Mouse (Mus musculus): ENCODE results near the gene Exoc6. TPM values are rescaled to one million over a fixed set of nuclear protein-coding genes. Genes with fewer than 3 reads are reported as not detected.
"Not testable (repeated sequence)": the region's sequence is repeated elsewhere in the genome, so short reads cannot be mapped to it uniquely, and the experiment has no call there.

Gene Exoc6
- polyA plus RNA-seq, 1 experiment: 4.5 TPM

DNA sequence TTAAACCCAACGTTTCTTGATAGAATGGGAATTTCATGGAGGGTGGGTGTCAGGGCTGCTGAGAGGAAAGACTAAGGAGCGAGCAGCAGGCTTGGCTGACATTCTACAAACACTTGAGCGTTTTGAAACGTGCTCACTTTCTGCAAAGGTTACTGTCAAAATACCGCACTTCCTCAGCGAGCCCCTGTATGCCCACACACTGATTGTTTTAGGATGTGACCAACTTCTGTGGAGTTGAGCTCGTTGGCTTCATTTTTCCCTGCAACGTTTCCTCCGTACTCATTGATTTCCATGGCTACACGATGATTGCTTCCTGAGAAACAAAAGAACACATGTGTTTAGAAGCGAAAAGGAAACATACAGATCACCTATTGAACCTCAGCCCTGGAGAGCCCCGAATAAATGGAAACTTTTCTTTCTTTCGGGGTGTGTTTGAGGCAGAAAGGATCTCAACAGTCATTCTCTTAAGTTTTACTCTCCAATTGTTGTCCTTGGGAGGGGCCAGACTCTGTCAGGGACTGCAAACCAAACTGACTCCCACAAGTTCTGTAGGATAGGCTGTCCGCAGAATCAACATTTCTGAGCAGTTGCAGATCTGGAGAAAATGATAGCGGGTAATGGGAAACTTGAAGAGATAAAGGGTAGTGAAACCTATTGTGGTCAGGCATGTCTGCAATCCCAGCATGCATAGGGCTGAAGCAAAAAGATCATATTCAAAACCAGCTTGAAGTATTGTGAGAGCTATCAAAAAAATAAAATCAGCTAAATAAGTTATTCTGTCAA, 26.7 kb upstream of the Exoc6 start:
- H3K27me3 ChIP-seq (ENCODE audit: control insufficient read depth, insufficient read depth, insufficient read length): no peaks in the 10 kb centered on the region
- H3K36me3 ChIP-seq (ENCODE audit: control insufficient read depth, insufficient read depth): no peaks in the 10 kb centered on the region
- H3K79me2 ChIP-seq (ENCODE audit: control insufficient read depth, insufficient read depth): no peaks in the 10 kb centered on the region
- no peak overlapping the region for H3K4me3 ChIP-seq
- no peak overlapping the region for H3K4me2 ChIP-seq (ENCODE audit: low read depth)
- no peak overlapping the region for H3ac ChIP-seq (ENCODE audit: control insufficient read depth, insufficient read length)
- no peak for TF ChIP-seq REST (IDR thresholded peaks at IDR 0.05; ENCODE audit: insufficient read depth, insufficient read length)
- no peak for TF ChIP-seq USF1 (IDR thresholded peaks at IDR 0.05; ENCODE audit: low read depth)
- TF ChIP-seq MYOD1 (IDR thresholded peaks at IDR 0.05; ENCODE audit: control insufficient read depth in 1 of 3, insufficient read length in 2 of 3, low read depth in 2 of 3): no peak
- no peak for TF ChIP-seq MYOG (IDR thresholded peaks at IDR 0.05; ENCODE audit: control insufficient read depth in 1 of 3, insufficient read depth in 1 of 3, insufficient read length in 2 of 3, low read depth in 2 of 3)
- TF ChIP-seq POLR2AphosphoS2 (IDR thresholded peaks at IDR 0.05; ENCODE audit: insufficient read length, low read depth): no peak
- TF ChIP-seq POLR2A (IDR thresholded peaks at IDR 0.05; ENCODE audit: insufficient read length, low read depth): no peak
- TF ChIP-seq MAX (IDR thresholded peaks at IDR 0.05; ENCODE audit: low read depth): no peak
- TF ChIP-seq CEBPB (IDR thresholded peaks at IDR 0.05; ENCODE audit: insufficient read depth, poor library complexity, severe bottlenecking): no peak
- no peak for TF ChIP-seq TCF12 (IDR thresholded peaks at IDR 0.05; ENCODE audit: insufficient read depth, poor library complexity, severe bottlenecking)
- no peak for TF ChIP-seq SRF (IDR thresholded peaks at IDR 0.05; ENCODE audit: control insufficient read depth, insufficient read length, low read depth)
- TF ChIP-seq E2F4 (IDR thresholded peaks at IDR 0.05; ENCODE audit: insufficient read depth): no peak
- TF ChIP-seq TCF3 (IDR thresholded peaks at IDR 0.05; ENCODE audit: insufficient read length, low read depth): no peak

DNA sequence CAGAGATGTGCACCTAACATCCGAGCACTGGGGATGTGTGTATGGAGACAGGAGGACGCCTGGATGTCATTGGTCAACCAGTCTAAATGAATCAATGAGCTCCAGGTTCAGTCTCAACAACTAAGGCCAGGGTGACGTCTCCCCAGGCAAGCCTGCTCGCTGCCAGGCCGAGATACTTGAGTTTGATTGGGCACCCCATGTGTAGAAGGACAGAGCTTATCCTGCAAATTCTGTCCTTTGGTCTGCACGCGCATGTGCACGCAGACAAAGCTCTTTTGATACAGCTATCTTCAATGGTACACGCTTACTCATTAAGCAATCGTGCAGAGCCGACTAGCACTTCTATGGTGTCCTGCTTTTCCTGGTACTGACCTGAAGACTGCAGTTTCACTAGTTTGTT, 24.3 kb upstream of the Exoc6 start:
- Histone ChIP-seq H3K4me3 (no peak overlapping the region), H3K79me2 (ENCODE audit: control insufficient read depth, insufficient read depth) (no peaks in the 10 kb centered on the region), H3K4me2 (ENCODE audit: low read depth) (no peak overlapping the region), H3K27me3 (ENCODE audit: control insufficient read depth, insufficient read depth, insufficient read length) (no peaks in the 10 kb centered on the region), H3K36me3 (ENCODE audit: control insufficient read depth, insufficient read depth) (no peaks in the 10 kb centered on the region), H3ac (ENCODE audit: control insufficient read depth, insufficient read length) (no peak overlapping the region)
- TF ChIP-seq MYOD1 (IDR thresholded peaks at IDR 0.05; ENCODE audit: control insufficient read depth in 1 of 3, insufficient read length in 2 of 3, low read depth in 2 of 3): no peak
- no peak for TF ChIP-seq TCF3 (IDR thresholded peaks at IDR 0.05; ENCODE audit: insufficient read length, low read depth)
- no peak for TF ChIP-seq POLR2AphosphoS2 (IDR thresholded peaks at IDR 0.05; ENCODE audit: insufficient read length, low read depth)

DNA sequence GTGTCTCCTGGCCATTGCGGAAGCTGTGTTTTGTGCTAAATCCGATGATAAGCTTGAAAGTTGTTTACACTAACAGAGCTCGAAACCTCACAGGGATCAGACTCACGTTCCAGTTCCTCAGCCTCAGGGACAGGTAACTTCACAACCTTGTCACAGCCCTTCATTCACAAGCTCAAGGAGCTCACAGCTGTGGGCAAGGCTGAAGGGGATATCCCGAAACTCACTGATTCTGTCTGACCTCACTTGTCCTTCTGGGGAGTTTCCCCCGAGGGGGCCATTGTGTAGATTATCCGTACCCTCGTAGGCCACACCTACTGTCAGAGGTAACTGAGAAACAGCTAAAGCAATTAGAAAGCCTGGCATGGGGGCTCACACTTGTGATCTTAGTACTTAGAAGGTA, 23.4 kb upstream of the Exoc6 start:
- H3K79me2 ChIP-seq (ENCODE audit: control insufficient read depth, insufficient read depth): no peaks in the 10 kb centered on the region
- no peaks in the 10 kb centered on the region for H3K36me3 ChIP-seq (ENCODE audit: control insufficient read depth, insufficient read depth)
- H3K4me2 ChIP-seq (ENCODE audit: low read depth): no peak overlapping the region
- no peaks in the 10 kb centered on the region for H3K27me3 ChIP-seq (ENCODE audit: control insufficient read depth, insufficient read depth, insufficient read length)
- TF ChIP-seq MYOD1 (IDR thresholded peaks at IDR 0.05; ENCODE audit: control insufficient read depth in 1 of 3, insufficient read length in 2 of 3, low read depth in 2 of 3) (no peak), MYOG (IDR thresholded peaks at IDR 0.05; ENCODE audit: control insufficient read depth in 1 of 3, insufficient read depth in 1 of 3, insufficient read length in 2 of 3, low read depth in 2 of 3) (no peak), MAX (IDR thresholded peaks at IDR 0.05; ENCODE audit: low read depth) (no peak), REST (IDR thresholded peaks at IDR 0.05; ENCODE audit: insufficient read depth, insufficient read length) (no peak), SRF (IDR thresholded peaks at IDR 0.05; ENCODE audit: control insufficient read depth, insufficient read length, low read depth) (no peak), CEBPB (IDR thresholded peaks at IDR 0.05; ENCODE audit: insufficient read depth, poor library complexity, severe bottlenecking) (no peak), POLR2A (IDR thresholded peaks at IDR 0.05; ENCODE audit: insufficient read length, low read depth) (no peak), E2F4 (IDR thresholded peaks at IDR 0.05; ENCODE audit: insufficient read depth) (no peak), TCF12 (IDR thresholded peaks at IDR 0.05; ENCODE audit: insufficient read depth, poor library complexity, severe bottlenecking) (no peak), USF1 (IDR thresholded peaks at IDR 0.05; ENCODE audit: low read depth) (no peak), POLR2AphosphoS2 (IDR thresholded peaks at IDR 0.05; ENCODE audit: insufficient read length, low read depth) (no peak), TCF3 (IDR thresholded peaks at IDR 0.05; ENCODE audit: insufficient read length, low read depth) (no peak)
- H3K4me3 ChIP-seq: no peak overlapping the region
- no peak overlapping the region for H3ac ChIP-seq (ENCODE audit: control insufficient read depth, insufficient read length)

DNA sequence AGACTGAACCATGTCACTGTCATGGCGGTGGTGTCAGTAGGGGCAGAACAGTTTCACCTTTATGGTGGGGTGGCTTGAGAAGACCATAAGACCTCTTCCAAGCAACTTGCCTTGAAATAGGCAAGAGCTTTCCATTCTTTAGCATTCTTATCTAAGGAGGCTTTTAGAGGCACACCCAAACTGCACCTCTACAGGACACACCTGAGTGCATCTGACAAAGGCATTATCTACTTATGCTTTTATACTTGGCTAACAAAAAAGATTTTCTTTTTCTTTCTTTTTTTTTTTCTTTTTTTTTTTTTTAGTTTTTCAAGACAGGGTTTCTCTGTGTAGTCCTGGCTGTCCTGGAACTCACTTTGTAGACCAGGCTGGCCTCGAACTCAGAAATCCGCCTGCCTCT, 22.5 kb upstream of the Exoc6 start:
- H3K79me2 ChIP-seq (ENCODE audit: control insufficient read depth, insufficient read depth); H3K27me3 ChIP-seq (ENCODE audit: control insufficient read depth, insufficient read depth, insufficient read length); H3ac ChIP-seq (ENCODE audit: control insufficient read depth, insufficient read length); H3K4me3 ChIP-seq; H3K36me3 ChIP-seq (ENCODE audit: control insufficient read depth, insufficient read depth); H3K4me2 ChIP-seq (ENCODE audit: low read depth): not testable (repeated sequence)

DNA sequence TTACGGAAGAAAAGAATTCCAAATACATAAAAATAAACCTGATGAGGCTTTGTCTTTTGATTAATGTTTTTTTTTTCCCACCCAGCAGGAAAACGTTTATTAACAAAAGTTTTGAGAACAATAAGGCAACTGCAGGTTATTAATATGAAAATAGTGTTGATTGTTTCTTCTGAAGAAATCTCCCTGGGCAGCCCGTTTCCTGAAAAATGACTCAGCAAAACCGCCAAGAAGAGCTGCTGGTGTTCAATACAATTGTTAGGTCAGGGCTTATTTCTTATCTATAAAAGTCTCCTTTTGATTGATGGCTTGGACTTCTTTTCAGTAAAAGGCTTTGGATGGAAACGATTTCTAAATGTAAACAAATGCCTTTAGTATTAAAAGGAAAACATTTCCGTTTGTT, 21.6 kb upstream of the Exoc6 start:
- Histone ChIP-seq H3K27me3 (ENCODE audit: control insufficient read depth, insufficient read depth, insufficient read length) (no peaks in the 10 kb centered on the region), H3K36me3 (ENCODE audit: control insufficient read depth, insufficient read depth) (no peaks in the 10 kb centered on the region), H3ac (ENCODE audit: control insufficient read depth, insufficient read length) (no peak overlapping the region), H3K4me2 (ENCODE audit: low read depth) (no peak overlapping the region), H3K4me3 (no peak overlapping the region), H3K79me2 (ENCODE audit: control insufficient read depth, insufficient read depth) (no peaks in the 10 kb centered on the region)
- TF ChIP-seq TCF12 (IDR thresholded peaks at IDR 0.05; ENCODE audit: insufficient read depth, poor library complexity, severe bottlenecking) (no peak), SRF (IDR thresholded peaks at IDR 0.05; ENCODE audit: control insufficient read depth, insufficient read length, low read depth) (no peak), MYOG (IDR thresholded peaks at IDR 0.05; ENCODE audit: control insufficient read depth in 1 of 3, insufficient read depth in 1 of 3, insufficient read length in 2 of 3, low read depth in 2 of 3) (no peak), E2F4 (IDR thresholded peaks at IDR 0.05; ENCODE audit: insufficient read depth) (no peak), CEBPB (IDR thresholded peaks at IDR 0.05; ENCODE audit: insufficient read depth, poor library complexity, severe bottlenecking) (no peak), MYOD1 (IDR thresholded peaks at IDR 0.05; ENCODE audit: control insufficient read depth in 1 of 3, insufficient read length in 2 of 3, low read depth in 2 of 3) (no peak), POLR2A (IDR thresholded peaks at IDR 0.05; ENCODE audit: insufficient read length, low read depth) (no peak), POLR2AphosphoS2 (IDR thresholded peaks at IDR 0.05; ENCODE audit: insufficient read length, low read depth) (no peak), MAX (IDR thresholded peaks at IDR 0.05; ENCODE audit: low read depth) (no peak), USF1 (IDR thresholded peaks at IDR 0.05; ENCODE audit: low read depth) (no peak), REST (IDR thresholded peaks at IDR 0.05; ENCODE audit: insufficient read depth, insufficient read length) (no peak), TCF3 (IDR thresholded peaks at IDR 0.05; ENCODE audit: insufficient read length, low read depth) (no peak)

All from myocyte (in vitro differentiated cells).